Comparison of ENCODE assay signal across 9 mouse cellular contexts in genomic region chr6:77075396-77076376, GRCm38 (mm10).
DNase-seq lines count a peak whose midpoint lies in the region; ATAC-seq and TF ChIP-seq lines count a peak whose summit lies in the region.
"Had no signal": no experiment of that assay in that cellular context is flagged by ENCODE, and none has a peak within 500 bp of the region (broad histone marks: within the 10 kb centered on the region; RNA-seq: fewer than 3 reads in every experiment).

No protein-coding gene starts in this region.

- no peaks in the 10 kb centered on the region for H3K36me3 ChIP-seq in embryonic facial prominence, embryonic 15.5 days
- H3K36me3 ChIP-seq in hindbrain, postnatal 0 days (ENCODE audit: insufficient read depth, low read length): no peaks in the 10 kb centered on the region
- H3K36me3 ChIP-seq in neural tube, embryonic 11.5 days (ENCODE audit: control insufficient read depth, insufficient read depth, low read length): no peaks in the 10 kb centered on the region
- H3K36me3 ChIP-seq: heart, embryonic 15.5 days had no signal

- TF ChIP-seq CTCF in hindbrain, postnatal 0 days (IDR thresholded peaks at IDR 0.05; ENCODE audit: low read depth): no peak

- H3K27me3 ChIP-seq in embryonic facial prominence, embryonic 15.5 days: no peaks in the 10 kb centered on the region
- H3K27me3 ChIP-seq in hindbrain, postnatal 0 days (ENCODE audit: insufficient read depth, low read length): no peaks in the 10 kb centered on the region
- H3K27me3 ChIP-seq in neural tube, embryonic 11.5 days (ENCODE audit: control insufficient read depth, insufficient read depth, low read length): no peaks in the 10 kb centered on the region
- H3K27me3 ChIP-seq: heart, embryonic 15.5 days had no signal

- ATAC-seq in embryonic facial prominence, embryonic 15.5 days (ENCODE audit: insufficient number of reproducible peaks, low FRiP score, low TSS enrichment, low read depth): peak; percentile 63; the same call in 1 of the 2 replicates
- ATAC-seq in hindbrain, postnatal 0 days: peak; percentile 97
- ATAC-seq in neural tube, embryonic 11.5 days (ENCODE audit: insufficient read depth, low FRiP score, low TSS enrichment): peak; percentile 94
- no peak for ATAC-seq in granulocyte monocyte progenitor cell, adult 5-6 weeks (replicated peaks; ENCODE audit: poor library complexity, severe bottlenecking)

- WGBS in embryonic facial prominence, embryonic 15.5 days: 54% methylated on average over 14 of the region's 14 CpGs
- WGBS in hindbrain, postnatal 0 days: 23% methylated on average over 14 of the region's 14 CpGs
- 29% methylated on average over 14 of the region's 14 CpGs for WGBS in neural tube, embryonic 11.5 days

- no peak overlapping the region for H3K9ac ChIP-seq in embryonic facial prominence, embryonic 15.5 days
- no peak overlapping the region for H3K9ac ChIP-seq in hindbrain, postnatal 0 days (replicated peaks; ENCODE audit: low read length)
- no peak overlapping the region for H3K9ac ChIP-seq in neural tube, embryonic 11.5 days (ENCODE audit: low read length)
- H3K9ac ChIP-seq: heart, embryonic 15.5 days had no signal

- no peak overlapping the region for H3K4me2 ChIP-seq in embryonic facial prominence, embryonic 15.5 days (replicated peaks)
- no peak overlapping the region for H3K4me2 ChIP-seq in hindbrain, postnatal 0 days (ENCODE audit: low read depth, low read length)
- no peak overlapping the region for H3K4me2 ChIP-seq in neural tube, embryonic 11.5 days (ENCODE audit: low read depth)
- H3K4me2 ChIP-seq: heart, embryonic 15.5 days had no signal

- no peaks in the 10 kb centered on the region for H3K4me1 ChIP-seq in embryonic facial prominence, embryonic 15.5 days
- H3K4me1 ChIP-seq in hindbrain, postnatal 0 days (ENCODE audit: insufficient read depth, low read length): no peaks in the 10 kb centered on the region
- peaks cover 3% of the 10 kb centered on the region; the same call in 1 of the 2 replicates for H3K4me1 ChIP-seq in neural tube, embryonic 11.5 days (ENCODE audit: control insufficient read depth, insufficient read depth, low read length)
- H3K4me1 ChIP-seq: heart, embryonic 15.5 days had no signal

- no peak overlapping the region for H3K4me3 ChIP-seq in embryonic facial prominence, embryonic 15.5 days (replicated peaks)
- no peak overlapping the region for H3K4me3 ChIP-seq in hindbrain, postnatal 0 days (ENCODE audit: low read length)
- H3K4me3 ChIP-seq in neural tube, embryonic 11.5 days (ENCODE audit: low read depth, low read length): no peak overlapping the region
- H3K4me3 ChIP-seq: heart, embryonic 15.5 days had no signal

- DNase-seq in NIH3T3 (ENCODE audit: low read depth): peak; percentile 8
- DNase-seq in adrenal gland, postnatal 4 days (ENCODE audit: low spot score in 2 of 2): peak; percentile 3 to 12
- DNase-seq in hindbrain, postnatal 0 days (ENCODE audit: low spot score): peak; percentile 87
- DNase-seq in left cerebral cortex, adult 18-20 months (ENCODE audit: low spot score in 2 of 2): peak; percentile 48 to 61
- peak; percentile 73 for DNase-seq in neural tube, embryonic 11.5 days (ENCODE audit: low spot score)
- peak; percentile 5 for DNase-seq in testis, postnatal 14 days (ENCODE audit: low spot score)

- H3K9me3 ChIP-seq in embryonic facial prominence, embryonic 15.5 days (replicated peaks): no peaks in the 10 kb centered on the region
- H3K9me3 ChIP-seq in hindbrain, postnatal 0 days (ENCODE audit: low read length): no peaks in the 10 kb centered on the region
- no peaks in the 10 kb centered on the region for H3K9me3 ChIP-seq in neural tube, embryonic 11.5 days (ENCODE audit: control insufficient read depth, low read length)
- H3K9me3 ChIP-seq: heart, embryonic 15.5 days had no signal

- no peak overlapping the region for H3K27ac ChIP-seq in embryonic facial prominence, embryonic 15.5 days (replicated peaks)
- H3K27ac ChIP-seq in hindbrain, postnatal 0 days: no peak overlapping the region
- no peak overlapping the region for H3K27ac ChIP-seq in neural tube, embryonic 11.5 days (ENCODE audit: low read depth, low read length)
- H3K27ac ChIP-seq: heart, embryonic 15.5 days had no signal

Comparison
In these comparisons a context has a peak if more than half of its experiments do, and no peak if none do; other contexts are left out.
1. DNase-seq: peak in every context shown above with its lines; median percentile 87 in hindbrain, postnatal 0 days; 73 in neural tube, embryonic 11.5 days; 54 in left cerebral cortex, adult 18-20 months; 8 in NIH3T3; 8 in adrenal gland, postnatal 4 days; 5 in testis, postnatal 14 days.